Mouse (Mus musculus) macrophage (primary cell): ENCODE data around the gene Gm45716. TPM values are rescaled to one million over a fixed set of nuclear protein-coding genes. Genes with fewer than 3 reads are reported as not detected.
A peak's percentile ranks its signal among the peaks of the same experiment; 100 is the strongest.

Source experiments
- H3K27ac ChIP-seq: fragments of 350-480 bp; formaldehyde crosslinking; 2 replicates; pipeline ENCODE4 v1.9.0; 2021
- H3K36me3 ChIP-seq: fragments of 350-480 bp; formaldehyde crosslinking; 2 replicates; pipeline ENCODE4 v1.9.0; 2021; ENCODE audit errors: inconsistent target
- H3K4me3 ChIP-seq: fragments of 350-480 bp; formaldehyde crosslinking; 2 replicates; pipeline ENCODE4 v1.9.0; 2021; ENCODE audit errors: inconsistent target
- H3K79me2 ChIP-seq: fragments of 350-480 bp; formaldehyde crosslinking; 2 replicates; pipeline ENCODE4 v1.9.0; 2021; ENCODE audit errors: inconsistent target
- WGBS: methylation state at CpG from one replicate; pipeline ENCODE4 v1.1.7; 2026; ENCODE audit warnings: inconsistent platforms; ENCODE audit not compliant: missing documents; 5-methylcytosine and 5-hydroxymethylcytosine counted together
- polyA plus RNA-seq: library from polyadenylated mRNA; stranded (reverse); fragments of 250-400 nt; gene quantifications from 3 replicates; pipeline ENCODE4 v1.2.4, GENCODE M21; 2018; ENCODE audit warnings: inconsistent platforms

The Gm45716 gene
- polyA plus RNA-seq, 1 experiment from 2014 or later = 0.26 TPM

DNA sequence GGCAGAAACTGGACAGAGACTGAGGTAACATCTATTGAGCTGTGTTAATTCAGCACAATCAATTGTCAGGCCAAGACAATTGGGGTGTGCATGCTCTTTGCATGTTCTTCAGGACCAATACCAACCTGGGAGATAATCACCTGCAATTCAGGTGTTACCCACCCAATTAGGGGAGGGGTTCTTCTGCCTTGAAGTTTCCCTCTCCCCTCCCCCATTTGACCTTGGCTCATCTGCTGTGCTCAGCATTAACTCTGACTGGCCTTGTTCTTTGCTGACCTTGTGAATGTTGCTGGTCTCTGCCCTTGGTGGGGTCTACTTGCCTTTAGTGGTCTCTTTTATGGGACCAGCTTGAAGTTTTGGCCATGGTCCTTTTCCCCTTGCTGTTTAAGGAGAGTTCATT, 42.3 kb downstream of the Gm45716 start:
- Histone ChIP-seq H3K4me3 (no peak overlapping the region), H3K36me3 (no peaks in the 10 kb centered on the region), H3K27ac (no peak overlapping the region), H3K79me2 (no peaks in the 10 kb centered on the region)

DNA sequence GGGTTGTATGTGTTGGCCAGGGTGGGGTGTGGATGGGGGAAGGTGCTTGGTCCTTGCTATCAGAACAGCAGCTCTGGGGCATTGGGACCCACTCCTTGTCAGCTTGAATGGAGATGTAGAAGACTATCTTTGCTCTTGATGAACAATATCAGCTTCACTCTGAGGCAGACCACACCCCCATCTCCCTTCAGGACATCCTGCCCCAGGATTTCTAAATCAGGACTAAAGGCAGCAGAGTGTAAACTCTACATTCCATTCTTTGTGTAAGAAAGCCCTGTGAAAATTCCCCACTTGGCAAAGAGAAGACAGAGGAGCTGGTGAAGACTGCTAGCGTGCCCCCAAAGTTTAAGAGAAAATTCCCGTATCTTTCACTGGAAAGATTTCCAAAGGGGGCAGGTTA, 43.2 kb downstream of the Gm45716 start:
- Histone ChIP-seq H3K4me3 (no peak overlapping the region), H3K36me3 (no peaks in the 10 kb centered on the region), H3K27ac (no peak overlapping the region), H3K79me2 (no peaks in the 10 kb centered on the region)
- WGBS = 93% methylated on average over 2 of the region's 2 CpGs

DNA sequence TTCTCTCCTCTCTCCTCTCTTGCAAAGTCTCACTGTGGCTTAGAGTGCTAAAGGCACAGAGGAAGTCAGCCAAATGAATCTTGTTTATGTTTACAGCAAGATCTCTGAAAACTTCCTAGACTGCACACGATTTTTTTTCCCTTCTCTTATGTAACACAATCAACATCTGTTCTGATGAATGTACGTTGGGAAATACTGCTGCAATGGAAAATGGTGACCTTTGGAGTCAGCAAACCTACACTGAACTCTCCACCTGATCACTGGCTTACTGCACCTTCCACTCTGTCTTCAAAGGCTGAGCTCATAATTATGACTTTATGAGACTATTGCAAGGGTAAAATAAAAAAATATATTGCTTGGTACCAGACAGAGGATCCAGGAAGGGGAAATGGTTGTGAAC, 44.1 kb downstream of the Gm45716 start:
- Histone ChIP-seq H3K79me2 (no peaks in the 10 kb centered on the region), H3K36me3 (no peaks in the 10 kb centered on the region), H3K4me3 (no peak overlapping the region), H3K27ac (no peak overlapping the region)
- WGBS = 36% methylated on average over 2 of the region's 2 CpGs

DNA sequence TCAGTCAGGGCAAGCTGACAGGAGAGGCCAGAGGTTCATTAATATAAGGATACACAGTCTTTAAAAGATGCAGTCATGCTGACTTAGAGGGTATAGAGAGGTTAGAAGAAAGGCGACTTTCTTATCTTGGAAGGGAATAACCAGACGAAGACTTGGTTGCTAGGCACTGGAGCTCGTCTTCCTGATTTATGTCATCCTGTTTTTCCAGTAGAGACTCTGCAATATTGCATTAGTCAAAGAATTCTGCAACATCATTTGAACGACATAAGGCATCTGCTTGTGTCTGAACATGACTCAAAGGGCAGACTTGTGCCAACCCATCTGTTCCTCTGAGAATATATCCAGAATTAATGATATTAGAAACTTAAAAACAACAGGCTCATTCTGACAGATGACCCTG, 45.2 kb downstream of the Gm45716 start:
- WGBS = 58% methylated on average over 4 of the region's 4 CpGs
- Histone ChIP-seq H3K36me3 (no peaks in the 10 kb centered on the region), H3K79me2 (no peaks in the 10 kb centered on the region), H3K27ac (no peak overlapping the region), H3K4me3 (no peak overlapping the region)

DNA sequence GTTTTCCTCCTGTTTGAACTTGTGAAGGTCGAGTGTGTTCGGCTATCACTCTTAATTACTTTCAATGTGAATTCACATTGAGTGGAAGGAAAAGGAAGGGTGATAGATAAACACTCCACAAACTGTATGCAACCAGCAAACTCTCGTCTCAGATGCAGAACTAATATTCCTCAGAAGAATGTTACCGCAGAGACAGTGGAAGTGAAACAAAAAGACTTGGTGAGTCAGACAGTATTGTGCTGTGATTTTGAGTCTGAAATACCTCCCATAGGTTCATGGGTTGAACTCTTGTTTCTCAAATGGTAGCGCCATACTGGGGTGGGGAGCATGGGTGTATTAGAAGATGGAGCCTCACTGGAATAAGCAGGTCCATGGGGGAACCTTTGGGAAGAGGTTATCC, 47.7 kb downstream of the Gm45716 start:
- no peaks in the 10 kb centered on the region for H3K79me2 ChIP-seq
- H3K27ac ChIP-seq = peak overlapping the region; percentile 62
- H3K36me3 ChIP-seq = no peaks in the 10 kb centered on the region
- H3K4me3 ChIP-seq = no peak overlapping the region
- WGBS = 37% methylated on average over 5 of the region's 5 CpGs

DNA sequence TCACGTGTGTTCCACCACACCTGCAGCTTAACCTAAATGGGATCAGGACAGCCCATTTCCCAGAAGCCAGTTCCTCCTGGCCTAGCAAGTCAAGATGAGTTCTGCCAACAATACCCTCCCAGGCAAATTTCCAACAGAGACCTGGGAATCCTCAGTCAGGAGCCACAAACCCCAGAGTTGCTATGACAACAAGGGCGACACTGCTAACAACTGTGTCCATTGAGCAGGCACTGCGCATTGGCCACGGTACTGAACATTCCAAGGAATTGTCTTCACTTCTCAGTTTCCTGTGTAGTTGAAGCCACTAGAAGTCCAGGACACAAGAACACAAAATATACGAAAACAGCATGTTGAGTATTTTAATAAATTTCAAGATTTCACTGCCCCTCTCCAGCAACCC, 50.1 kb downstream of the Gm45716 start:
- Histone ChIP-seq H3K79me2 (no peaks in the 10 kb centered on the region), H3K36me3 (no peaks in the 10 kb centered on the region), H3K4me3 (no peak overlapping the region), H3K27ac (no peak overlapping the region)
- WGBS = 90% methylated on average over 5 of the region's 5 CpGs

DNA sequence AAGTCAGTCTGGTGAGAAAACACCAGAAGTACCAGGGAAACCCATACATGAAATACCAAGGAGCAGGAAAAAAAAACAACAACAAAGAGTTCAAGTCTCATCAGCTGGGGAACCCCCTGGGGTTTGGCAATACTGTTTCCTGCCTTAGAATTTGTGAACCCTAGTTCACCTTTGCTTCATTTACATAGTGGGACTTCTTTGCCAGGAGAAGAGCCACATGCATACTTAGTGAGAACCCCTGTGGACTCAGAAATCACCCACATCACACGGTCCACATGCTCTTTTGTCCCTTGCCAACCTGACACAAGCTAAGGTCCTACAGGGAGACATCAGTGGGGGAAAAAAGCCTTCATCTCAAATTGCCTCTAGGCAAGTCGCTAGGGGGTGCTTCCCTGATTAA, 51.2 kb downstream of the Gm45716 start:
- 81% methylated on average over 2 of the region's 2 CpGs for WGBS
- H3K36me3 ChIP-seq = no peaks in the 10 kb centered on the region
- no peak overlapping the region for H3K4me3 ChIP-seq
- no peaks in the 10 kb centered on the region for H3K79me2 ChIP-seq
- H3K27ac ChIP-seq = no peak overlapping the region

DNA sequence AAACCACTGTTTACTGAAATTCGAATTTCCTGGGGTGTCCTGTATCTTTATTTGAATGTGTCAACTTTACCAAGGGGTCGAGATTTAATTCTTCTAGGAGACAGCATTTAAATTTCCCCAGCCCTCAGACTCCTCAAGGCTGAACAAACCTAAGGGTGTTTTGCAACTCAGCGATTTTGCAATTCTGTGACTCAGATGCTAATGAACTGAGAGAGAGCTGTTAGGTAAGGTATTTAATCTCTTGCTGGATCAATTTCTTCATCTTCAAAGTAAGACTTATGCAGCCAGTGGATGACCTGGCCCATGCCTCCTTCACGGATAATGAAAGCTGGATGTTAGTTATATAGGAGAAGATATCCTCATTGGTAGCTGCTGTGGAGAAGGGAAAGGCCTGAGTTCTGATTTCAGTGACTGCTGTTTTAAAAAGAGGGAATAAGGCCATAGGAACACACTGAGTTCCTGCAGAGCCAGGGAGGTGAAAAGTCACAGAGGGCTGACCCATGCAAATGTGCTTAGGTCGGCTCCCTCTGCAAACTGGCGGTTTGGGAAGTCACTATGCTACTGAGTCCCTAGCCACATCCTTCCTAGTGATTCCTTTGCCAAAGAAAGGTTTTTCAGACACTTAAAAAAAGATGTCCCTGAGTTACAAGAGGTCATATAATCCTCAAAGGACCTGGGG, 53.3 kb downstream of the Gm45716 start:
- WGBS = 9% methylated on average over 6 of the region's 6 CpGs
- Histone ChIP-seq H3K36me3 (no peaks in the 10 kb centered on the region), H3K4me3 (no peak overlapping the region), H3K27ac (peak overlapping the region; percentile 85), H3K79me2 (no peaks in the 10 kb centered on the region)

DNA sequence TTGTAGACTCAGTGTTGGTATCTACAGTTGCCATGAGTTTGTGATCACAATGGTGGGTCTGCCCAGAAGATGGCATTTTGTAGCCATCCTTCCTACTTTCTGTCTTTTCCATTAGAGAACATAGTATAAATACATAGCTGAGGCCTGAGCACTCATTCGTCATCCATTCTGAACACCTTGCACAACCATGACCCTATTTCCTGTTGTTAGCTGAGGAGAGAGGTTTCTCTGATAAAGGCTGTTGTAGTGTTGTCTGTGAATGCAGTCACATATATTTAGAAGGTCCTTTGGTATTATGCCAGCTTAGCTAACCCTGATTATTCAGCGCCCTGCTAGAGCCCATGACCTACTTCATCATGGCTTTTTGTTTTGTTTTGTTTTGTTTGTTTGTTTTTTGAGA, 54.4 kb downstream of the Gm45716 start:
- 64% methylated on average over 2 of the region's 2 CpGs for WGBS
- Histone ChIP-seq H3K27ac (peak overlapping the region; percentile 5; the same call in 1 of the 2 replicates), H3K4me3 (no peak overlapping the region), H3K36me3 (no peaks in the 10 kb centered on the region), H3K79me2 (no peaks in the 10 kb centered on the region)

DNA sequence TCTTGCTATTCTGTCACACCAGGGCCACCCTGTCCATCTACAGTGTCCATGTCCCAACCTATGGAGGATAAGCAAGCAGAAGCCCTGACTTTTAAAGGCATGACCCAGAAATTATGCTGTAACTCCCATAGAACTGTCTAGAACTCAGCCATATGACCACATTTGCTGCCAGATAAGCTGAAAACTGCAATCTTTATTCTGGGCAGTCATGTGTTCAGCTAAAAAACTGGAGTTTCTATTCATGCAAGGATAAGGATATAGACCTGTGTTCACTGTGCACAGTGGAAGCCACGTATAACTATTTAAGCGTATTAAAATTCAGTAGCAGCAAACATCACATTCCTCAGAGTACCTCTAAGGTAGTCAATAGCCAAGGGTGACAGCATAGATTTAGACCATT, 55.8 kb downstream of the Gm45716 start:
- no peaks in the 10 kb centered on the region for H3K36me3 ChIP-seq
- 100% methylated on average over 2 of the region's 2 CpGs for WGBS
- no peaks in the 10 kb centered on the region for H3K79me2 ChIP-seq
- H3K4me3 ChIP-seq = no peak overlapping the region
- no peak overlapping the region for H3K27ac ChIP-seq

DNA sequence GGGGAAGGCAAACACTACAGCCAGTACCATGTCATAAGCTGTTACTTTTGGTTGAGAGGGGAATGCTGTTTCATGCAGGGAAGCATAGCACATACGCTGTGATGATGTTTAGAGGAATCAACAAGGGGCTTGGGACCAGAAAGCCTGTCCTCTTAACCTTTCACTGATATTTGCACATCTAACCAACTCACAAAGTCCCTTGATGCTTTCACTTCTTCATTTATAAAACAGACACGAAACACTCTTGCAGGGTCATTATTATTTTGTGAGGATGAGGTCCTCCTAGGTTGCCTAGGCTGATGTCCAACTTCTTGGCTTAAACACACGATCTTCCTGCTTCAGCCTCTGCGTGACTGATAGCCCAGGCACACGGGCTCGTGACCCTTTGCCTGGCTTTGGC, 58.1 kb downstream of the Gm45716 start:
- H3K27ac ChIP-seq = peak overlapping the region; percentile 58
- WGBS = 22% methylated on average over 6 of the region's 6 CpGs
- no peaks in the 10 kb centered on the region for H3K36me3 ChIP-seq
- H3K4me3 ChIP-seq = no peak overlapping the region
- H3K79me2 ChIP-seq = peaks cover 12% of the 10 kb centered on the region

DNA sequence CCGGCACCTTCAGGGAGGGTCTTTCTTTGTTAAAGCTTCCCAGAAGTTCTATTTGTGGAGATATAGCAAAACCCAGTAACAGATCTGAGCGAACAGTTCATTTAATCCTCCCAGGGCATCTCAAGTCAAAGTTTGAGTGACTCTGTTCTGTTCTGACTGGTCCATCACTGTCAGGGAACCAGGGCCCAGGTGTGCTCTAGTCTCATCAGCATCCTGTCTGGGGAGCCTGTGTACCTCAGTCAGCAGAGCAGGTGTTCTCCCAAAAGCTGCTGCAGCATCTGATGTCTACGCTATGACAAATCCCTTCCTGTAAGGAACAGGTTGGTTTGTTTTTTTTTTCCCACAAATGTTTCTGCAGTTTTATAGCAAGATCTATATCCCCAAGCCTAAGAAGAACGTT, 59.2 kb downstream of the Gm45716 start:
- 94% methylated on average over 4 of the region's 4 CpGs for WGBS
- H3K79me2 ChIP-seq = peaks cover 22% of the 10 kb centered on the region
- no peak overlapping the region for H3K27ac ChIP-seq
- no peak overlapping the region for H3K4me3 ChIP-seq
- no peaks in the 10 kb centered on the region for H3K36me3 ChIP-seq

DNA sequence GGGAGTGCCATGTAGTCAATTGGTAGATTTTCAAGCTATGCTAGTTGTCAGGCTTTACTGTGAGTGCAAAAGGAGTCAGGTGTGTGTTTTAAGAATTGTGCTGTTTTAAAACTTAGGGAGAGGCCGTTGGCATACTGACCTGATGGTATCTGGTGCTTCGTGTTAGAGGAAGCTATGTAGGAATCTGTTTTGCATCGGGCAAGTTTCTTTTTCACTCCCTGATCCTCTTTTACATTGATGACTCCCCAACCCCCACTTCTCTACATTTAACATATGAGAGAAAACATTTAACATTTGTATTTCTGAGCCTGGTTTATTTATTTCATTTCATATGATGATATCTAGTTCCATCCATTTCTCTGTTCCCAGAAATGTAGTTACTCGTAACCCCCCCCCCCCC, 60.3 kb downstream of the Gm45716 start:
- no peak overlapping the region for H3K27ac ChIP-seq
- H3K36me3 ChIP-seq = no peaks in the 10 kb centered on the region
- H3K79me2 ChIP-seq = peaks cover 33% of the 10 kb centered on the region
- H3K4me3 ChIP-seq = no peak overlapping the region
- 31% methylated on average over 4 of the region's 4 CpGs for WGBS

DNA sequence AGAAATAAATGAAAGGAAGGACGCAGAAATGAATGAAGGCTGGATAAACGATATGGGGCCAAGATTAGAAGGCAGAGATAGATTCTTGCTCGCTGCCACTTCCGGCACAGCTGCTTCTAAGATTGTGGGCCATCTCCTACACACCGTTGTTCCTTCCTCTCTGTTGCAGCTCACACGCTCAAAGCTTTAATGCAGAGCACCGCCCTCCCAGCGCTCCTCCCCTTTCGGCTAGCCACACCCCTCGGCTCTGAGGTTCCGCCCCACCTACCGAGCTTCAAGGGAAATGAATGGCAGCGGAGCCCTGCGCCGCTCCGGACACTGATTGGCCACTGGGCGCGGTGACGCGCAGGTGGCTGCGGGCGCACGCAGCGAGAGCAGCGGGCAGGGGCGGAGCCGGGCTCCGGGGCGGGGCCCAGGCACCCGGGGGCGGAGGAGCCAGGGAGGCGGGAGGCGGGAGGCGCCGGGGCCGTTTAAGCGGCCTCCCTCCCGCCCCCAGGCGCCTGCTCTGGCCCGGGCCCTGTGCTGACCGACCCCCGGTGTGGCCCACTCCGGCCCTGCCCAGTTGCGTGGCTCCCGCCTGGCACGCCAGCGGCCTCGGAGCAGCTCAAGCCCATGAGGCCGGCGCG, 61.7 kb downstream of the Gm45716 start, which contains the start of gene Mmd:
Mmd (plus strand) TSS at position 432 of the 626 bp plus-strand sequence.
- under 1% methylated on average over 43 of the region's 51 CpGs for WGBS
- Histone ChIP-seq H3K36me3 (no peaks in the 10 kb centered on the region), H3K27ac (peak within 1 kb of the TSS; percentile 66), H3K79me2 (peaks cover 44% of the 10 kb centered on the region), H3K4me3 (peak within 1 kb of the TSS; percentile 91)

DNA sequence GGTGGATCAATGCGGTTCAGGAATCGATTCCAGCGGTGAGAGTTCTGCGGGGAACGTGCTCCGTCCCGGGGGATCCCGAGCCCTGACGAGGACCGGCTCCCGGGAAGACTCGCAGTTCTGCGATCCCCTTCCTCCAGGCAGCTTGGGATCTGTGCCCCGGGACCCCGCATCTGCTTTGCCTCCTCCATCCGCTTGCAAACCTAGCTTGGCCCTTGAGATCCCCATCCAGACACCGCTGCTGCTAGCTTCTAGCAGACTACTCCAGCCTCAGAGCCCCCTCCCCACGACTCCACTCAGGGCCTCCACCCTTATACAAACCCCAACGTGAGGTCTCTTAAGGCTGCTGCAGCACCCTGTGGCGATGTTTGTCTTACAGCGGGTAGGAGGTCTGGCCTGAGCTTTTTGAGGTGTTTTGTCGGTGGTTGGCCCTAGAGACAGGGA, 62.2 kb downstream of the Gm45716 start:
- Histone ChIP-seq H3K79me2 (peaks cover 44% of the 10 kb centered on the region), H3K36me3 (no peaks in the 10 kb centered on the region), H3K4me3 (peak overlapping the region; percentile 91), H3K27ac (peak overlapping the region; percentile 66)
- WGBS = 2% methylated on average over 22 of the region's 22 CpGs
